Mouse (Mus musculus): ENCODE measurements around the gene Fhod1. TPM values are rescaled to one million over a fixed set of nuclear protein-coding genes. Genes with fewer than 3 reads are reported as not detected.
A peak's percentile ranks its signal among the peaks of the same experiment; 100 is the strongest.
"Not testable (repeated sequence)": the region's sequence is repeated elsewhere in the genome, so short reads cannot be mapped to it uniquely, and the experiment has no call there.

Gene Fhod1
- polyA plus RNA-seq, 1 experiment from 2014 or later: 0.82 TPM

GRCm38 (mm10) chr8:105291802-105292201, 56.0 kb downstream of the Fhod1 start:
- 70% methylated on average over 3 of the region's 3 CpGs for WGBS (ENCODE audit: insufficient replicate concordance)

GRCm38 (mm10) chr8:105291364-105291763, 56.4 kb downstream of the Fhod1 start:
- H3K9me3 ChIP-seq (ENCODE audit: low read length); H3K27ac ChIP-seq (ENCODE audit: low read depth); DNase-seq; H3K9ac ChIP-seq (replicated peaks); H3K4me2 ChIP-seq (ENCODE audit: low read depth, low read length); H3K36me3 ChIP-seq (replicated peaks; ENCODE audit: insufficient read depth, low read length); H3K4me3 ChIP-seq (ENCODE audit: low read depth, low read length); ATAC-seq: not testable (repeated sequence)
- Histone ChIP-seq H3K4me1 (ENCODE audit: insufficient read depth) (peaks cover 28% of the 10 kb centered on the region), H3K27me3 (ENCODE audit: insufficient read depth, low read length) (peaks cover 14% of the 10 kb centered on the region)
- WGBS (ENCODE audit: insufficient replicate concordance): 81% methylated on average over 8 of the region's 8 CpGs

More at GRCm38 (mm10) chr8:105291802-105292201, 56.0 kb downstream of the Fhod1 start:
- H3K9ac ChIP-seq (replicated peaks); H3K27ac ChIP-seq (ENCODE audit: low read depth); H3K36me3 ChIP-seq (replicated peaks; ENCODE audit: insufficient read depth, low read length); H3K9me3 ChIP-seq (ENCODE audit: low read length); H3K4me3 ChIP-seq (ENCODE audit: low read depth, low read length); DNase-seq; H3K4me2 ChIP-seq (ENCODE audit: low read depth, low read length); ATAC-seq: not testable (repeated sequence)
- TF ChIP-seq CTCF (IDR thresholded peaks at IDR 0.05; ENCODE audit: low read depth): peak; percentile 32
- peaks cover 12% of the 10 kb centered on the region for H3K27me3 ChIP-seq (ENCODE audit: insufficient read depth, low read length)
- peaks cover 33% of the 10 kb centered on the region for H3K4me1 ChIP-seq (ENCODE audit: insufficient read depth)

DNA sequence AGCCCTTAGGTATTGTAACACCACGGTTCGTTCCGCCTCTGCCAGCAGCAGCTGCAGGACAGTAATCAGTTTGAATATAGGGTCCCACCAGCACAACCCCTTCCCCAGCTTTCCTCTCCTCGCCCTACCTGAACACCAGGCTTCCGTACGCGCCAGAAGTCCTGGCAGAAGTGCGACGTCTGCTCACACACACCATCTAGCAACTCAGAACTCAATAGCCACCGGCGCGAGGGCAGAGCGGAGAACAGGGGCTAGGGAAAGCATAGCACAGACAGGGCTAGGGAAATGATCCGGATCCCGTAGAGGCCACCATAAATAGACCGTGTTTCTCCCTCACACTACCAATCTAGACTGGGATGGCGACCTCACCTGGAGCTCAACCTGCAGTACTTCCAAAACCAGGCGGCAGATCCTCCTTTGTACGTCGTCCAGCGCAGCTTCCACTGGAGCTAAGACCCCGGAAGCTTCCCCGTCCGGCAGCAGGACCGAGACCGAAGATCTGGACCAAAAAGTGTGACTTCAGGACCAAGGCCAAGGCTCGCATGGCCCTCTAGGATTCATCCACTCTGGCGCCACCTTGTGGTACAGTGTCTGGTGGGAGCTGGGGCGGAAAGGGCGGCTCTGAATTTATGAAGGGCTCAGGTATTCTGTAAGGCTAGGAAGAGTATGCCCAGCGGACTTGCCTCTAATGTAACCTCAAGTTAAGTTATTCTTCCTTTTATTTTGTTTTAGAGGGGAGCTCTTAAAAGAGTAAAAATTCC, 57.0 kb downstream of the Fhod1 start:
- Histone ChIP-seq H3K4me1 (ENCODE audit: insufficient read depth) (peaks cover 22% of the 10 kb centered on the region), H3K4me3 (ENCODE audit: low read depth, low read length) (no peak overlapping the region), H3K4me2 (ENCODE audit: low read depth, low read length) (peak overlapping the region; percentile 78), H3K9me3 (ENCODE audit: low read length) (no peaks in the 10 kb centered on the region), H3K27me3 (ENCODE audit: insufficient read depth, low read length) (peaks cover 14% of the 10 kb centered on the region), H3K36me3 (replicated peaks; ENCODE audit: insufficient read depth, low read length) (no peaks in the 10 kb centered on the region), H3K9ac (replicated peaks) (no peak overlapping the region), H3K27ac (ENCODE audit: low read depth) (no peak overlapping the region)
- ATAC-seq (peak; percentile 40; the same call in 1 of the 2 replicates), DNase-seq (peak; percentile 94)
- 18% methylated on average over 31 of the region's 31 CpGs for WGBS (ENCODE audit: insufficient replicate concordance)
- TF ChIP-seq CTCF (IDR thresholded peaks at IDR 0.05; ENCODE audit: low read depth) (peak; percentile 98), EP300 (IDR thresholded peaks at IDR 0.05; ENCODE audit: low read depth) (no peak)

DNA sequence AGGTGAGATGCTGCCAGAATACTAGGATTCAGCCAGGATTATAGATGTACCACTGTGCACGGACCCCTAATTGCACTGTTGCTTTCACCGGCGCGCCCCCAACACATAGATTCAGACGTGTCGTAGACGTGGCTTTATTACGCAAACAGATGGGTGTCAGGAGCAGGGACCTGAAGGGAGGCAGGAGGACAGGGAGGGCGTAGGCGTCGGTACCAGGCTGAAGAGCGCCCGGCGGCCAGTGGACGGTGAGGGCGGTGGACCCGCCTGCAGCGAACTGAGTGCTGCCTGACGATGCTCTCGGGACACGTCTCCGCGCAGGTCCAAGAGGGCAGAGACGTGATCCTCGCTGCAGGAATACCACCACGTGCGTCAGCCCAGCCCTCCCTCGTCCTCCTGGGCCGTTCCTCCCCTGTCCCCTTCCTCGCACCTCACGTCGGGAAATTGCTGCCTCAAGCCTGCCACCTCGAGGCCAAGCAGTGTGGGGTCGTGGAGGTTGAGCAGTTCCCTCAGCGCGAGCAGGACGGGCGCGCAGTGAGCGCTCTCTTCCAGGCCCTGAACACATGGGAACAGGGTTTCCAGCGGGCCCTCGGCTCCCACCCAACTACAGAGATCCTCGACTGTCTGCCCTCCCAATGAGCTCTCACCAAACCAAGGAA, 57.8 kb downstream of the Fhod1 start, which contains the start of gene 4931428F04Rik:
TSS of gene 4931428F04Rik (minus strand) at position 60 of the 656 bp plus-strand sequence.
- no peaks in the 10 kb centered on the region for H3K9me3 ChIP-seq (ENCODE audit: low read length)
- H3K27me3 ChIP-seq (ENCODE audit: insufficient read depth, low read length): peaks cover 14% of the 10 kb centered on the region
- 10% methylated on average over 37 of the region's 43 CpGs for WGBS (ENCODE audit: insufficient replicate concordance)
- peak within 1 kb of the TSS; percentile 78 for H3K4me2 ChIP-seq (ENCODE audit: low read depth, low read length)
- no peaks in the 10 kb centered on the region for H3K36me3 ChIP-seq (replicated peaks; ENCODE audit: insufficient read depth, low read length)
- peak within 1 kb of the TSS; percentile 50 for H3K4me3 ChIP-seq (ENCODE audit: low read depth, low read length)
- H3K9ac ChIP-seq (replicated peaks): peak within 1 kb of the TSS; percentile 49
- no peak for TF ChIP-seq EP300 (IDR thresholded peaks at IDR 0.05; ENCODE audit: low read depth)
- TF ChIP-seq CTCF (IDR thresholded peaks at IDR 0.05; ENCODE audit: low read depth): peak; percentile 69
- DNase-seq (no peak), ATAC-seq (0 out of 2 replicates have a peak, but pooled peaks have one; percentile 2)
- H3K27ac ChIP-seq (ENCODE audit: low read depth): no peak within 1 kb of the TSS
- H3K4me1 ChIP-seq (ENCODE audit: insufficient read depth): peaks cover 20% of the 10 kb centered on the region

DNA sequence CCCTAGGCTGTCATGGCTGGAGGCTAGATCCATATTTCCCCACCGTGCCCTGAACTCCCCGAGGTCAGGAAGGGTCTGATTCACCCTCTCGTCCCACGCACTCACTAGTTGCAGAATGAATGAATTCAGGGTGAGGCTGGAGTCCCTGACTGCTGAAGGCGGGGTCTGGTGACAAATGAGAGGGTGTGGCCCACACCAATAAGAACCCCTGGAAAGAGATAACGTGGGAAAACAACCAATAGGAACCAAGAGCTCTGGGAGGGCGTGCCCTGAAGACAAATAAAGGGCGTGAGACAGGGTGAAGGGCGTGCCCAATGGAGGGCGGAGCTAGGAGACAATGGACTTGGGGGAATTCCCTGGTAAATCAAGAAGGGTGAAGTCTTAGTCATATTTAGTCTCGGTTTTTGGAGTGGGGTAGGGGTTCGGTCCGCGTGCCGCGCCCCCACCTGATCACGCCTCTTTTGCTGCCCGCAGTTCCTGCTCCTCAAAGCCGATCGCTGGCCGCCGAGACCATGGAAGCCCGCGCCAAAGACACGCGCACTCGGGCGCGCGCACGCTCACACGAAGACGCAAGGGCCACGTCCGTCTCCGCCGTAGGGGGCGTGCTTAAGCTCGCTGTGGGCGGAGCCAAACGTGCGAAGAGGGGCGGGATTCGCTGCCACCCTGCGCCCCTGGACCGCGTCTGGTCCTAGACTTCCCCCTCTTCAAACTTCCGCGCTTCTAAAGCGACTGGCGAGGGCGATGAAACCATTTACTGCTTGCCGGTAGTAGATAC, 58.6 kb downstream of the Fhod1 start:
- Histone ChIP-seq H3K4me1 (ENCODE audit: insufficient read depth) (peaks cover 20% of the 10 kb centered on the region), H3K4me3 (ENCODE audit: low read depth, low read length) (peak overlapping the region; percentile 50), H3K4me2 (ENCODE audit: low read depth, low read length) (peak overlapping the region; percentile 78), H3K27me3 (ENCODE audit: insufficient read depth, low read length) (peaks cover 14% of the 10 kb centered on the region), H3K9me3 (ENCODE audit: low read length) (no peaks in the 10 kb centered on the region), H3K36me3 (replicated peaks; ENCODE audit: insufficient read depth, low read length) (no peaks in the 10 kb centered on the region), H3K27ac (ENCODE audit: low read depth) (no peak overlapping the region), H3K9ac (replicated peaks) (peak overlapping the region; percentile 49)
- ATAC-seq (peak; percentile 90), DNase-seq (peak; percentile 91)
- 3% methylated on average over 53 of the region's 53 CpGs for WGBS (ENCODE audit: insufficient replicate concordance)
- TF ChIP-seq EP300 (IDR thresholded peaks at IDR 0.05; ENCODE audit: low read depth): no peak
- peak; percentile 48 for TF ChIP-seq CTCF (IDR thresholded peaks at IDR 0.05; ENCODE audit: low read depth)

DNA sequence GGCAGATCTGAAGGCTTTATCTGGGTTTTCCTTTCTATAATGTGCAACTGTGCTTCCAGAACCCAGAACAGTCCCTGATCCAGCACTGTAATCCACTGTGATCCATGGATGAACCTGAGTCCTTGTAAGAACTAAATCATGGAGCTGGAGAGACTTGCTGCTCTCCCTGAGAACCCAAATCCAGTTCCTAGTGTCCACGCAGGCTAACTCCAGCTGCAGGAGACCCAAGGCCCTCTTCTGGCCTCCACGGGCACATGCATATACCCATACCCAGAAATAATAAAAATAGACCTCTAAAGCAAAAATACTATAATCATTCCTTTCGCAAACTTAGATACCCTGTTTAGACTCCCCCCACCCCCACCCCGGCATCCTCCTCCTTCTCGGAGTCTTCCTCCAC, 59.5 kb downstream of the Fhod1 start:
- Histone ChIP-seq H3K36me3 (replicated peaks; ENCODE audit: insufficient read depth, low read length) (no peaks in the 10 kb centered on the region), H3K4me2 (ENCODE audit: low read depth, low read length) (no peak overlapping the region), H3K27me3 (ENCODE audit: insufficient read depth, low read length) (peaks cover 14% of the 10 kb centered on the region), H3K4me1 (ENCODE audit: insufficient read depth) (peaks cover 22% of the 10 kb centered on the region), H3K4me3 (ENCODE audit: low read depth, low read length) (no peak overlapping the region), H3K9ac (replicated peaks) (no peak overlapping the region), H3K27ac (ENCODE audit: low read depth) (no peak overlapping the region), H3K9me3 (ENCODE audit: low read length) (no peaks in the 10 kb centered on the region)
- ATAC-seq: no peak
- WGBS (ENCODE audit: insufficient replicate concordance): 90% methylated on average over 5 of the region's 5 CpGs
- TF ChIP-seq EP300 (IDR thresholded peaks at IDR 0.05; ENCODE audit: low read depth) (no peak), CTCF (IDR thresholded peaks at IDR 0.05; ENCODE audit: low read depth) (no peak)
- no peak for DNase-seq

All from liver, postnatal 0 days (tissue).